Mouse (Mus musculus) Muller cell, postnatal 12 days (primary cell): ENCODE results near the gene Sytl1.

Source experiments
- DNase-seq: peaks from one replicate; pipeline ENCODE4 v3.0.0-alpha.2; 2015; ENCODE audit errors: inconsistent ontology term

Sytl1 gene

GRCm38 (mm10) chr4:133262882-133263281, at the start of gene Sytl1:
Gene Sytl1, minus strand, starts transcription at chr4:133263113.
- no peak for DNase-seq

GRCm38 (mm10) chr4:133309948-133310347, 47.0 kb upstream of the Sytl1 start:
- DNase-seq, result peak; percentile 79

DNA sequence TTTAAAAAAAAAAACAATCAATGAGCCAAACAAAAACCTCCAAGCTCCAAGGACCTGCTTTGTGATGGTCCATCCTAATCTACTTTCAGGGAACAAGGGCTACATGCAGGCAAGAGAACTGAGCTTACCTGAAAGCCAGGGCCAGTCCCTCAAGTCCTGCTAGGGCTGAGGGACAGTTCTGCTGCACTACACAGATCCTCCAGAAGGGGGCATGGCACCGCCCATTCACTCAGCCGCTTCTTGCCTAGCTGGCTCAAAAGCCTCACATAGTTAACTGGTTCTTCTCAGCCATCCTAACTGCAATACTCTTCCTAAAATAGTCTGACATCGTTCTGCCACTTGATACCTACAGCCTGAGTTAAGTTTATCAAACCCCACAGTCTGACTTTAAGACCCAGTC, 44.4 kb upstream of the Sytl1 start:
- peak; percentile 44 for DNase-seq

DNA sequence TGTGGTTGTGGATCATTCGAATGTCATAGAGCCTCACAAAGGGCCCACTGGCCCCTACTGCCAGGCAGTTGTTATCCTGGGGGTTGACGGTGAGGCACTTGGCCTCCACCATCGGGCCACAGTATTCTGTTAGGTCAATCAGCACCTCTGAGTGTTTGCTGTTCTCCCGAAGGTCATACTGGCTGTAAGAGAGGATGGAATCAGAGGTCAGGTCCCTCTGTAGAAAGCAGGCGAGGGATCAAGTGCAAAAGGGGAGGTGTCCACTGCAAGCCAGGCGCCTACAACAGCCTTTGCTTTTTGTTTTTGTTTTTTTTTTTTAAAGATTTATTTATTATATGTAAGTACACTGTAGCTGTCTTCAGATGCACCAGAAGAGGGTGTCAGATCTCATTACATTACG, 42.9 kb upstream of the Sytl1 start:
- no peak for DNase-seq

DNA sequence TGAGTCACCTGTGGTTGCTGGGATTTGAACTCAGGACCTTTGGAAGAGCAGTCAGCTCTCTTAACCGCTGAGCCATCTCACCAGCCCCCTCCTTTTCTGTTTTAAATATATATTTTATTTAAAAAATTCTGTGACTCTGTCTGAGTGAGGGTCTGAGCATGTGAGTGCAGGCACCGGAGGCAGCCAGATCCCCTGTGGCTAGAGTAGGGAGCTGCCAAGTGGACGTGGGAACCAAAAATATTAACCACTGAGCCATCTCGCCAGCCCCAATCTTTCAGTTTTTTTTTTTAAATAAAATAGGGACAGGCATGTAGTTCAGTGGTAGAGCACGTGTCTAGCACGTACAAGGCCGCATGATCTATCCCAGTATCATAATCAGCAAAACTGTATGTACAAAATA, 41.9 kb upstream of the Sytl1 start:
- DNase-seq, result no peak

GRCm38 (mm10) chr4:133302668-133303067, 39.8 kb upstream of the Sytl1 start:
- DNase-seq, result no peak

- DNase-seq, result peak; percentile 60
Measured at GRCm38 (mm10) chr4:133301802-133302201, 38.9 kb upstream of the Sytl1 start.

DNA sequence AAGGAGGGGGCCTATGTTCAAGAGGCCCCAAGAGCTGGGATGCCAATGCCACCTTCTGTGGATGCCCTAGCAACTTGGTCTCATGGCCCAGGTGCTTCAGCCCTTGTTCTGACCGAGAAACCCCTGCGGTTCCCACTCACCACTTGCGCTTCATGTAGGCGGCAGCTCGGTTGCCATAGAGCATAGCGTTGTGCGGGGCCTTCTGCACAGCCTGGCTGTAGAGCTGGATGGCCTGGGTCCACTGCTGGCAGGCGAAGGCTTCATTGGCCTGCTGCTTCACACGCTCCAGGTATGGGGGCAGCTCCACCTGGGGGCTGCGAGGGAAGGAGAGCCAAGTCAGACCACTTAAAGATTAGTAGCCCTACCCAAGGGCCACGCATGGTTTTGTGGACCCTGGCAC, 37.5 kb upstream of the Sytl1 start:
- DNase-seq, result no peak

DNA sequence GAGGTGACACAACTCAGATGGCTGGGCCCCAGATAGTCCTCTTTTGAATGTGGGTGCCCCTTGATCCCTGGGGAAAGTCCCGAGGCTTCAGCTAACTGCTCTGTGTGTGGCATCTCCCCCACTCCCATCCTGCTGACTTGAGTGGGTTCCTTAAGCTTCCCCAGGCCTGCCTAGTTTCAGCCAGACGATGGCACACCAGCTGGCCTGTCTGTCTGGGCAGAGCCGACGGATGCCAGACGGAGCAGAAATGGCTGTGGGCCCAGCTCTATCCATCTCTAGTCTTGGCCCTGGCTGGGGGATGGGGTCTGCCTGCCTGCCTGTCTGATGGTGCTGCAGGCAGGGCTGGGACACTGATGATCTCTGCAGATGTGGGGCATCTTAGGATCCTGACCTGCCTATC, 36.8 kb upstream of the Sytl1 start:
- peak; percentile 75 for DNase-seq

GRCm38 (mm10) chr4:133298516-133299365, 35.8 kb upstream of the Sytl1 start:
- DNase-seq, result peak; percentile 99

DNA sequence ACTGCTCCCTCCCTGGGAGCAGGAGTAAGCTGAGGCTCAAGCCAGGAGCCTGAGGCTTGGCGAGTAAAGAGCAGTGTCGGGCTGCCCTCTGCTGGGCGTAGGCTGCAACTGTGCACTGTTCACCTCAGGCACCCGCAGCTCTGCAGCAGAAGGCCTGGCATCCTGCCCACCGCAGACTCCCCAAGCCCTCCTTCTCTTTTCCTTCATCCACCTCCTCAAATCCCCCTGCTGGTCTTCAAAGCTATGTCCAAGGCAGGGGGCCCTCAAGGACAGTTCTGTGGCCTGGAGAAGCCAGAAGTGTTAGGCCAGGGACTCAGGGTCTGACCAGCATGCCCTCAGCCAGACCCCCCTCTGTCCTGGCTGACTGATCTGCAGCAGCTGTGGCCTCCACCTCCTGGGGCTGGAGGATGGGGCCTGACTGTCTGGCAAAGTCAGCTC, 34.9 kb upstream of the Sytl1 start:
- DNase-seq, result peak; percentile 81

DNA sequence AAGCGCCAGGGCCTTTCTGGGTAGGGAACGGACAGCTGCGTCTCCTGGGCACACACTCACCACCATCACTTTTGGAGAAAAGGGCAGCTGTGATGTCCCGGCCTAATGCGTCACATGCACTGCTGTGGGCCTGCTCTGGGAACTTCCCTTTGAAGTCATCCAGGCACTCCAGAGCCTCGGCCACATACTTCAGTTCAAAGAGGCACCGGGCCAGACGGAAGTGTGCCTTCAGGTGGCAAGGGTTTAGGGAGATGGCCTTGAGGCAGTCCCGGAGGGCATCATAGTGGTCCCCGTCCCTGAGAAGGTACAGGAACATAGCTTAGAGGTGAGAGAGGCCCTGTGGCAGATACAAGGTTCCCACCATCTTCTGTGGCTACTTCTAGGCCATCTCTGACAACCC, 34.4 kb upstream of the Sytl1 start:
- no peak for DNase-seq

- DNase-seq, result no peak
Measured at GRCm38 (mm10) chr4:133294084-133294483, 31.2 kb upstream of the Sytl1 start.

DNA sequence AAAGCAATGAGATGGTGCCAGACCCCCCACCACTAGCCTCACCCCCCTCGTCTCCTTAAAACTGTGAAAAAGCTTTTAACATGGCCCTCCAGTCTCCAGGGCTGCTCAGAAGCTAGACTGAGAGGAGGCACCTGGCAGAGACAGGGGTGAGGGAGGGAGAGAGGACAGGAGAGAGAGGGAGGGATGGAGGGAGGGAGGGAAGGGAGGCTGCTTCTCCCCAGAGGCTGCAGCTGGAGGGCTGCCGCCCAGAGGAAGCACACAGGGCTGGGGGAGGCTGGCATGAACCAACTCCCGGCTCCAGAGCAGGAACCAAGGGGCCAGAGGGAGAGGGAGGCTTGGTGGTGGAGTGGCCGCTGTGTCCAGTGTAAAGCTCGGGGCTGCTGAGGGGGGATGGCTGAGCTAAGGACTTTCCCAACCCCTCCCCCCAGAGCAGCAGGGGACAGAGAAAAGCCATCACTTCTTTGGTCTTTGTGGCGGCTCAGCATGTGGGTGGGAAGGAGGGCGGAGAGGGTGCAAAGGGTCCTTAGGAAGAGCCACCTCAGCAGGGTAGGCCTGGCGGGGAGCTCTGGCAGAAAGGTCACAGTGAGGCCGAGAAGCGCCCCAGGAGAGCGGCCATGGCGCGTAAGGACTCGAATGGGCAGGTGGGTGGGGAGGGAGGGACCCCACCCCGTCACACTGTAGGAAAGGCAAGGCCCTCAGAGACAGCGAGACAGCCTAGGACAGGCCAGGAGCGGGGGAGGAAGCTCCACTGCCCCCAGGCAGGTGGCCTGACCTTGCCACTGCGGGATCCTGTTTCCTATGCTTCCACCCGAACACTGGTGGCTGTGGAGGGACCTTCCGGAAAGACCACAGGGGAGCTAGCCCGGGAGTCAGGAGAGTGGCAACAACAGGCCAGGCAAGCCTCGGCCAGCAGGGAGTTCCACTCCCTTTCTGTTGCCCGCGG, 30.3 kb upstream of the Sytl1 start:
- no peak for DNase-seq

DNA sequence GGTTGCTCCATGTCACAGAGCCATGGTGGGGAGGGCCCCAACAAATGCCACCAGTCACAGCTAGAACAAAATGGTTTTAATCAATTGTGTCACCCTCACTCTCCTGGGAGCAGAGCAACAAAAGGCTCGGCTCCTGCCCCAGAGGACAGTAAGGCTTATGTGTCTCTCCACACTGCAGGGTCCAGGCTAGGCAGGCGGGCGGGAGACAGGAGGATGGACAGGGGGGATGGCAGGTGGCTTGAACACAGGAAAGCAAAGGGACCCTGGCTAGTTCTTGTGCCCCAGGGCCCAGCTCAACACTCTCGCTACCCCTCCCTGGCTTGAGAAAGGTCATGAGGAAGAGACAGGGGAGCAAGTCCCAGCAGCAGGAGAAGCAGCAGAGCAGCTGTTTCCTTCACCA, 29.5 kb upstream of the Sytl1 start:
- no peak for DNase-seq

- DNase-seq, result no peak
Measured at GRCm38 (mm10) chr4:133291255-133291654, 28.3 kb upstream of the Sytl1 start.

GRCm38 (mm10) chr4:133286476-133287077, 23.7 kb upstream of the Sytl1 start:
- no peak for DNase-seq

GRCm38 (mm10) chr4:133285950-133286349, 23.0 kb upstream of the Sytl1 start:
- no peak for DNase-seq

- DNase-seq, result no peak
Measured at GRCm38 (mm10) chr4:133285299-133285698, 22.4 kb upstream of the Sytl1 start.

- no peak for DNase-seq
Measured at GRCm38 (mm10) chr4:133282656-133283055, 19.7 kb upstream of the Sytl1 start.

GRCm38 (mm10) chr4:133281951-133282481, 19.1 kb upstream of the Sytl1 start:
- DNase-seq, result no peak

DNA sequence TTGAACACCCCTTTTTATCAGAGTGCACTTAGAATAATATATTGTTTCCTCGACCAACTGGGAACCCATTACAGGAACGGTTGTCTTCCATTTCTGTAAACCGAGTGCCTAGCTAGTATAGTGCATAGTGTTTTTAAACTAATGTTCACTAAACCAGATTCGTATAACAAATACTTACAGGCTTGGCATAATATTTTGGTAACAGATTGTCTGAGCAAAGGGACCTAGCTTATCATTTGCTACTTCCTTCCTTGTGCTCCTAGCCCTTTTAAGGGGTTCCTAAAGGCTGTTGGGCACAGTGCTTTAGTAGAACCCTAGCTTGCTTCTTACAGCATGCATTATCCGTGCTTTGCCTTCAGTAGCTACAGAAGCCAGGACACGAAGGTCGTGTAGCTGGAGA, 18.6 kb upstream of the Sytl1 start:
- DNase-seq, result no peak
